Mouse (Mus musculus): ENCODE results near the gene Ube2d1. TPM values are rescaled to one million over a fixed set of nuclear protein-coding genes. Genes with fewer than 3 reads are reported as not detected.

Gene Ube2d1
- polyA plus RNA-seq, 1 experiment from 2014 or later, result 177 TPM

DNA sequence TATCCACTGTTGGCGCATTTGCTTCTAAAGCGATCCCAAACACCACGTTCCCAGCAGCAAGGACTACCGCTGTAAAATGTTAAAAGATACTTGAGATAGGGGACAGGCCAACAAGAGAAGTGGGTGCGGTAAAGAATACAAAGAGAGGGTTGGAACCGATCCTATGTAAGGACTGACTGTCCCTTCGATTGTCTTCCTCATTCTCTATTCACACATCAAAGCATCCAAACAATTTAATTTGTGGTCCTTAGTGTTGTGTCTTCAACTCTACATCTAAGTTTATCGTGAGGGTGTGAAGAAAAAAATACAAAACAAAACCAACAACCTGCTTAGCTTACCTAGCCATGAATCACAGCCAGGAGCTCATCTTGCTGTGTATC, 941 bp downstream of the Ube2d1 start:
- ATAC-seq (ENCODE audit: low FRiP score, low read depth), result no peak
- Histone ChIP-seq H3K36me3 (no peaks in the 10 kb centered on the region), H3K4me2 (replicated peaks) (peak overlapping the region; percentile 70), H3K4me3 (peak overlapping the region; percentile 89), H3K4me1 (peaks cover 23% of the 10 kb centered on the region), H3K9ac (peak overlapping the region; percentile 95), H3K27me3 (replicated peaks) (no peaks in the 10 kb centered on the region), H3K27ac (peak overlapping the region; percentile 60), H3K9me3 (no peaks in the 10 kb centered on the region)
- WGBS, result 9% methylated on average over 8 of the region's 8 CpGs

DNA sequence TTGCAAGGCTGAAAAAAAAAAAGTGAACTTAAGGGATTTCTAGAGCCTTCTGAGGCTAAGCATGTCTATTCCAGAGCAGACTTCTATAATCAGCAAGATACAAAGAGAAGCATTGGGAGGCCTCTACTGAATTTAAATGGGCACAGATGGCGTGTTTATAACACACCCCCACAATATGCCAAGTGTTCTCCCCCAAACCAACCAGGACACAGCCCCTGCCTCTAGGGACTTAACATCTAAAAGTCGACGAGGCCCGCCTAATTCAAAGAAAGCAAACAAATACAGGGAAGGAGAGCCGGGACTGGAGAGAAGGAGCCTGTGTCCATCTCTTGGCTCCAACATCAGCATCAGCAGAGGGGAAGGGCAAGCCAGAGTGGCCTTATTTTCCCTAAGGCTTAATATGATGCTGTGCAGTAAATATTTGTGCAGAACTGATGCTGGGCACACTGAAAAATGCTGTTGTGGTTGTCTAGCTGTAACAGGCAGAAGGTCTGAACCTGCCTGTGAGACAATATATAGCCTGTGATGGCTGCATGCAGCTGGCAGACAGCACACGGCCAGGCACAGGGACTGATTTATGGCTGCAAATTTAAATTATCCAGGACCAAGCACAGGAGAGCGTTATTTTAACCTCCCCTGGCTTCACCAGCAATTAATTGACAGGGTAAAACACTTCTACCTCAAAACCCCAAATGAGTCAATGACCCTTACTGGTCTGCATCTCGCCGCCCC, 11.9 kb downstream of the Ube2d1 start:
- Histone ChIP-seq H3K27me3 (replicated peaks) (no peaks in the 10 kb centered on the region), H3K9ac (no peak overlapping the region), H3K27ac (peak overlapping the region; percentile 38; the same call in 1 of the 2 replicates), H3K4me1 (peaks cover 14% of the 10 kb centered on the region), H3K4me2 (replicated peaks) (no peak overlapping the region), H3K36me3 (peaks cover 8% of the 10 kb centered on the region), H3K4me3 (no peak overlapping the region), H3K9me3 (no peaks in the 10 kb centered on the region)
- ATAC-seq (ENCODE audit: low FRiP score, low read depth), result peak; percentile 71
- WGBS, result 27% methylated on average over 9 of the region's 9 CpGs

DNA sequence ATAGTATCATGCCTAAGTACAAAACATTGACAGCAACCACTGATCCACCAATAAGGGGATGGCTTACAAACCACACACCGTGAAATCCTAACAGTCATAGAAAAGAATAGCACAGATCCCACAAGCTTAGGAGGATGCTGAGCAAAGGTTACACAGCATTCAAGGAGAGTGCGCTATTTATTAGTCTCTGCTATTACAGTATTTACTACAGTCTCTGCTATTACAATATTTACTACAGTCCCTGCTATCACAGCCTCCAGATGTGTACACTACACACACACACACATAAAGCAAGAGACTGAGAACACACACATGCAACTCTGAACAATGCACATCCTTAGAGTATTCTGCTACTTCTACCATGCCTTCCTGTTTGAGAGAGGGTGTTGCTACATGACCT, 17.1 kb downstream of the Ube2d1 start:
- Histone ChIP-seq H3K9me3 (no peaks in the 10 kb centered on the region), H3K4me2 (replicated peaks) (no peak overlapping the region), H3K4me3 (no peak overlapping the region), H3K9ac (no peak overlapping the region), H3K36me3 (no peaks in the 10 kb centered on the region), H3K27ac (no peak overlapping the region), H3K4me1 (peaks cover 19% of the 10 kb centered on the region), H3K27me3 (replicated peaks) (no peaks in the 10 kb centered on the region)
- no peak for ATAC-seq (ENCODE audit: low FRiP score, low read depth)
- 88% methylated on average over 2 of the region's 2 CpGs for WGBS

DNA sequence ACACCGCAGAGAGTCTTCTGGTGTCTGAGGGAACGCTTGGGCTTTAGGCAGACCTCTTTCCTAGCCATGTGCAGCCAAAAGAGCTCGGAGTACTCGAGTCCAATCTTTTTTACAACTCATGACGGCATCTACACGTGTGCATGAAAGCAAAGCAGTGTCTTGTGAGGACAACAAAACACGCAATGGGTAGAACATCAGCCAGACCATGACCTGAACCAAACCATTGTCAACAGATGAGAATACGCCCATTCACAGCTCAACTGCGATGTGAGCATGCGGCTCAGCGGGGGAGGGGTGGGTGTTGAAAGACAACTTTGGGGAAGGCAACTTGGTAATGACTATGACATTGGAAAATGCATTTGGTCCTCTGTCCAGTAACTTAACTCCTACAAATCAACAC, 17.6 kb downstream of the Ube2d1 start:
- H3K27me3 ChIP-seq (replicated peaks), result no peaks in the 10 kb centered on the region
- no peaks in the 10 kb centered on the region for H3K36me3 ChIP-seq
- no peaks in the 10 kb centered on the region for H3K9me3 ChIP-seq
- H3K9ac ChIP-seq, result no peak overlapping the region
- H3K4me3 ChIP-seq, result no peak overlapping the region
- WGBS, result 74% methylated on average over 11 of the region's 11 CpGs
- ATAC-seq (ENCODE audit: low FRiP score, low read depth), result no peak
- peaks cover 17% of the 10 kb centered on the region for H3K4me1 ChIP-seq
- no peak overlapping the region for H3K27ac ChIP-seq
- no peak overlapping the region for H3K4me2 ChIP-seq (replicated peaks)

DNA sequence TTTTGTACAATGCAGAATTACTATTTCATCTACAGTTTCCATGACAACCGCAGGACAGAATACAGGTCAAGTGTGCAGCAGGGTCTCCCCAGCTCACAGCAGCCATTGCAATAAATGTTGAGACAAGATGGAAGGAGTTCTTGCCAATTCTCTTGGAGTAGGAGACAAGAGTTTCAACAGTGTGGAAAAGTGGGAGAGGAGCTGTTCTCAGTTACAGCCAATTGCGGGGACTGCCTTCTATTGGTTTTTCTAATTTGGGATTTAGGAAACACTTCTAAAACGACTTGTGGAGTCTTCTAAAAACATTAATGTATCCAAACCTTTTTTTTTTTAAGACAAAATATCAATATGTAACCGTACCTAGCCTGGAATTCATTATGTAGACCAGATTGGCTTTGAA, 20.0 kb downstream of the Ube2d1 start:
- Histone ChIP-seq H3K27ac (no peak overlapping the region), H3K36me3 (peaks cover 14% of the 10 kb centered on the region; the same call in 1 of the 2 replicates), H3K9me3 (no peaks in the 10 kb centered on the region), H3K27me3 (replicated peaks) (no peaks in the 10 kb centered on the region), H3K9ac (no peak overlapping the region), H3K4me2 (replicated peaks) (no peak overlapping the region), H3K4me3 (no peak overlapping the region), H3K4me1 (peaks cover 25% of the 10 kb centered on the region)
- WGBS, result 92% methylated on average over 4 of the region's 4 CpGs
- no peak for ATAC-seq (ENCODE audit: low FRiP score, low read depth)

DNA sequence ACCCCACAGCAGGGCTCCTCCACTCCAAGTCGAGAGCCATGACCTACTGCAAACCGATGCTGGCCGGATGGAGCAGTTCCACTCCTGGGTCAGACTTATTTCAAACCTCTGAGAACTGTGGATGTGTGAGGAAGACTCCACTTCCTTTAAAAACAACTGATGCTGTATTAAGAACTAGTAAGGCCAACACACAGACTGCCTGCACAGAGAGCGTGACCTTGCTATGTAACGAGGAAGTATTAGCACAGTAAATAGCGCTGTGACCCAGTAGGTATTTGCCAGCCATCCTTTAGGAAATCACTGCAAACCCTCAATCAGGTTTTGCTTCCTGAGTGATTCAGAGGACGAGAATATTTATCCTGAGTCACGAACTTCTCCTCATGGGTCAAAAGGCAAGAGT, 23.4 kb downstream of the Ube2d1 start:
- Histone ChIP-seq H3K27me3 (replicated peaks) (no peaks in the 10 kb centered on the region), H3K9ac (no peak overlapping the region), H3K4me1 (peaks cover 13% of the 10 kb centered on the region), H3K27ac (no peak overlapping the region), H3K36me3 (peaks cover 41% of the 10 kb centered on the region), H3K9me3 (no peaks in the 10 kb centered on the region), H3K4me2 (replicated peaks) (no peak overlapping the region), H3K4me3 (no peak overlapping the region)
- WGBS, result 78% methylated on average over 8 of the region's 8 CpGs
- ATAC-seq (ENCODE audit: low FRiP score, low read depth), result no peak; the same call in 1 of the 2 replicates

DNA sequence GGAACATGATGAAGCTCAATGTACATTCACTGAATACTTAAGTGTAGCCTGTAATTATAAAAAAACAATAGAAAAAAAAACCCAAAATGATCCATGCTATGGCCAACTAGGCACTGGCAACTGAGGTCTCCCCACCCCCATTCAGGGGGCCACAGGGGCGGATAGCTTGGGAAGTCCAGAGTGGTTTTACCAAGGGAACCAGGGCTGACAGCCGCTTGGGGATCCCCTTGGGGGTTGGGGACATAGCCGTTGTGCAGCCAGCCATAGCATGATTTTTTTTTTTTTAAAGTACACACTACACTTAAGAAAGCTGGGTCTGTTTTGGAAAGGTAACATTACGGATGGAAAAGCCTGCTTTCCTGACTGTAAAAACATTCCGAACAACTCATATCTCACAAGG, 26.1 kb downstream of the Ube2d1 start:
- H3K27me3 ChIP-seq (replicated peaks), result no peaks in the 10 kb centered on the region
- H3K9me3 ChIP-seq, result no peaks in the 10 kb centered on the region
- no peak overlapping the region for H3K4me3 ChIP-seq
- H3K9ac ChIP-seq, result no peak overlapping the region
- no peak overlapping the region for H3K4me2 ChIP-seq (replicated peaks)
- H3K4me1 ChIP-seq, result peaks cover 13% of the 10 kb centered on the region
- peaks cover 58% of the 10 kb centered on the region for H3K36me3 ChIP-seq
- H3K27ac ChIP-seq, result no peak overlapping the region
- ATAC-seq (ENCODE audit: low FRiP score, low read depth), result no peak
- 75% methylated on average over 5 of the region's 5 CpGs for WGBS

DNA sequence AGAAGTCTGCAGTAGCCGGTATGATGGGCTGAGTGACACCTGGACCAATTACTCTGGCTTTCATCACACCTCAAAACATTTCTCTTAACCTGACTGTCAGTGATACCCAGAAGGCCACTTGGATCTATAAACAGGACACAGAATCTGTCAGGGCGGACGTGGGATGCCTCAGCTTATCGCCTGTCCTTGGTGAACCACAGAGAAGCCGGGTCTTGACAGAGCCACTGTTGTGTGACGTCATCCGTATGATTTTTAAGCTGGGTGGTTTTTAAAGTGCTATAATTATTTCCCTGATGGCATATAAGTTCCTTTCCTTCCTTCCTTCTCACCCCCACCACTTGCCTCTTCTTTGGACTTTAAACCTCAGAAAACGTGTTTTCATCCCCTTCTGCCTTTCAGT, 26.5 kb downstream of the Ube2d1 start:
- Histone ChIP-seq H3K27me3 (replicated peaks) (no peaks in the 10 kb centered on the region), H3K4me2 (replicated peaks) (no peak overlapping the region), H3K4me3 (no peak overlapping the region), H3K36me3 (peaks cover 58% of the 10 kb centered on the region), H3K27ac (no peak overlapping the region), H3K9ac (no peak overlapping the region), H3K9me3 (no peaks in the 10 kb centered on the region), H3K4me1 (peaks cover 13% of the 10 kb centered on the region)
- ATAC-seq (ENCODE audit: low FRiP score, low read depth), result no peak
- WGBS, result 92% methylated on average over 8 of the region's 8 CpGs

DNA sequence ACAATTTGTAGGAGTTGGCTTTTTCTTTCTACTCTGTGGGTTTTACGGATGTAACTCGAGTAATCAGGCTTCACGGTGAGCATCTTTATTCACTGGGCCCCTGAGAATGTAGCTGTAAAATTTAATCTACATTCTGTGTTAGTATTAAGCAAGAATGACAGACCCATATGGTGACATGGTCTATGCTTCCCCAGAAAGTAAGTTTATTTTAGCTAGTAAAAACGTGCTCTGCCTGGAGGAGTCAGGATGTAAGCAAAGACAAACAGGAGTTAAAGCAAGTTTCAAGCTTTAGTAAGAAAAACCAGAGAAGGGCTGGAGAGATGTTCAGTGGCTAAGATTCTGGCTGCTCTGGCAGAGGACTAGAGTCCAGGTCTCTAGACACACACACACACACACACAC, 31.9 kb downstream of the Ube2d1 start:
- Histone ChIP-seq H3K27ac (no peak overlapping the region), H3K4me3 (no peak overlapping the region), H3K9me3 (no peaks in the 10 kb centered on the region), H3K27me3 (replicated peaks) (no peaks in the 10 kb centered on the region), H3K4me1 (no peaks in the 10 kb centered on the region), H3K36me3 (peaks cover 26% of the 10 kb centered on the region), H3K4me2 (replicated peaks) (no peak overlapping the region), H3K9ac (no peak overlapping the region)
- ATAC-seq (ENCODE audit: low FRiP score, low read depth), result no peak
- 79% methylated on average over 4 of the region's 4 CpGs for WGBS

DNA sequence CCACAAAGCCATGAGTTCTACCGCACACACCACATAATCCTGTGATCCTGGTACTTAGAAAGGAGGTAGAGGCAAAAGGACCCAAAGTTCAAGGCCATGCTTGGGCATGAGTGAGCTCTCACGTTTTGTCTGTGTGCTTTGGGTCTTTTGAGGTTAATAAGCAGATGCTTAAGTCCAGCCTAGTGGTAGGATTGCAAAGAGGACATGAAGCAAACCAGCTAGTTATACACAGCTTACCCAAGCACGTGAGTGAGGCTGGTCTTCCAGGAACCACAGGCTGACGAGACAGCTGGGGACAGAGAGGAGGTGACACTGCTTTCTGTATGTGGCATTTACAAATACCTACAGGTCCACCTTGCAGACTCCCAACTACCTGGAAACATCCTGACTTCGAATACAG, 32.6 kb downstream of the Ube2d1 start:
- Histone ChIP-seq H3K36me3 (peaks cover 22% of the 10 kb centered on the region; the same call in 1 of the 2 replicates), H3K9ac (no peak overlapping the region), H3K4me3 (no peak overlapping the region), H3K27me3 (replicated peaks) (no peaks in the 10 kb centered on the region), H3K27ac (no peak overlapping the region), H3K9me3 (no peaks in the 10 kb centered on the region), H3K4me2 (replicated peaks) (no peak overlapping the region), H3K4me1 (no peaks in the 10 kb centered on the region)
- WGBS, result 83% methylated on average over 5 of the region's 5 CpGs
- no peak for ATAC-seq (ENCODE audit: low FRiP score, low read depth)

DNA sequence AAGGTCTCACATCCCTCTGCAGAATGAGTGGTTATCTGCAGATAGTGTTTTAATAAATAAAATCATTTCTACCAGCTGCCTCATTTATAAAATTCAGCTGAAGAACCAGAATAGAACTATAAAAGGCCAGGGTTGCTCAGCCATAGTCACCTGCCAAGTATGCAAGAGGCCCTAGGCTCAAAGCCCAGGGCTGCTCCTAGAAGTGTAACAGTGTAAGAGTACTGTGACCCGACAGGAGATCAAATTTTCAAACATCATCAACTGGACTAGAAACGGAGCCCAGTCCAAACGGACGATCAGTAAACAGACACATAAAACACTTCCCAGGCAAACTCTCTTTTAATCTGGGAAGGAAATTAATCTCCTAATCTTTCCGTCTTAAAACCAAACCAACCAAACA, 33.2 kb downstream of the Ube2d1 start:
- Histone ChIP-seq H3K9me3 (no peaks in the 10 kb centered on the region), H3K4me3 (no peak overlapping the region), H3K4me2 (replicated peaks) (no peak overlapping the region), H3K9ac (no peak overlapping the region), H3K4me1 (no peaks in the 10 kb centered on the region), H3K36me3 (peaks cover 19% of the 10 kb centered on the region; the same call in 1 of the 2 replicates), H3K27me3 (replicated peaks) (no peaks in the 10 kb centered on the region), H3K27ac (no peak overlapping the region)
- WGBS, result 87% methylated on average over 5 of the region's 5 CpGs
- ATAC-seq (ENCODE audit: low FRiP score, low read depth), result no peak

DNA sequence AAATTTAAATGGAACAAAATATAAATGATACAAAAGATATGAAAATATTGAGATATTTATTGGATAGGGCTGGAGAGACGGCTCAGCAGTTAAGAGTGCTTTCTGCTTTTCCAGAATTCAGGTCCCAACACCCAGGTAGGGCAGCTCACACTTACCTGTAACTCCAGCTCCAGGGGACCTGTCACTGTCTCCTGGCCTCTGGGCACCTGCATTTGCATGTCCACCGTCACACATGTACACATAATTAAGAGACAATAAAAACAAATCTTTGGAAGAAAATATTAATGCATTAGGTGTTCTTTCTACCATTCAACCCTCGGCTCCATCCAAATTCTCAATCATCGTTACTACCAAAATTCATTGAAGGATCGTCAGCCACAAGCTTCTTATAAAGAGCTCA, 33.8 kb downstream of the Ube2d1 start:
- Histone ChIP-seq H3K9ac (no peak overlapping the region), H3K9me3 (no peaks in the 10 kb centered on the region), H3K4me1 (no peaks in the 10 kb centered on the region), H3K36me3 (peaks cover 15% of the 10 kb centered on the region; the same call in 1 of the 2 replicates), H3K4me2 (replicated peaks) (no peak overlapping the region), H3K27ac (no peak overlapping the region), H3K4me3 (no peak overlapping the region), H3K27me3 (replicated peaks) (no peaks in the 10 kb centered on the region)
- 91% methylated on average over 5 of the region's 5 CpGs for WGBS
- no peak for ATAC-seq (ENCODE audit: low FRiP score, low read depth)

DNA sequence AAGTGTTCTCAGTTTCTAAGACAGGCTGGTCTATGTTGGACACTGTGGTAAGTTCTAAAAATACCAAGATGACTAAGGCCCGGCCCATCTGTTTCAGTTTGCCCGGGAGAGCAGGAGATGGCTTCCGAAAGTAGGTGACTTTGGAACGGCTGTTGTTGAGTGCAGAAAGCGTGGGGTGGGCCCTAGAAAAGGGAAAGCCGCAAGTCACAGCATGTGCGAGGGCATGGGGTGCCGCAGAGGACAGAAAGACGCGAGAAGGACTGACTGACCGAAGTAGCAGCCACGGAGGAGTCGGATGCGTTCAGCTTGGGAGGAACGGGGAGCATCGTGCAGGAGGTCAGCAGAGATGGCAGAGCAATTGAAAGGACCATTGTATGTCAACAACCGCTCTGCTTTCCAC, 34.6 kb downstream of the Ube2d1 start:
- Histone ChIP-seq H3K9ac (no peak overlapping the region), H3K9me3 (no peaks in the 10 kb centered on the region), H3K36me3 (peaks cover 11% of the 10 kb centered on the region; the same call in 1 of the 2 replicates), H3K4me1 (no peaks in the 10 kb centered on the region), H3K4me2 (replicated peaks) (no peak overlapping the region), H3K27ac (no peak overlapping the region), H3K27me3 (replicated peaks) (no peaks in the 10 kb centered on the region), H3K4me3 (no peak overlapping the region)
- no peak for ATAC-seq (ENCODE audit: low FRiP score, low read depth)
- WGBS, result 85% methylated on average over 17 of the region's 17 CpGs
